Mouse (Mus musculus): ENCODE results near the gene Dalrd3.

DNA sequence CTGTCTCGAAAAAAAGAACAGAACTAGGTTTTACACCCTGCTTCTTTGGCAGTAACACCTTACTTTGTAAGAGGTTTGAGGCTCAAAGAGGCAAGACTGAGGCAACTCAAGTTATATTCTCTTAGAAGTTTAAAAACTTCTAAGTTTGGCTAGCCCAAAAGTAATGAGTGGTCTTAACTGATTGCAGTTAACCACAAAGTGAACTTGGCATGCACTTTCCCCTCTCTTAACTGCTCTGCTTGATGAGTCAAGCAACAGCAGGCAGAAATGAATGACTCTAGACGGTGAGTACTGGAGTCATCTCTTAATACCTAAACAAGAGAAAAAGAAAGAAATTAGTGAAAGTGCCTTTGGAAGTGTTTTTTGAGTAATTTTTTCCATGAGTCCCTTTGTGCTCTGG is 48.1 kb upstream of the Dalrd3 start:
- TF ChIP-seq POLR2A (IDR thresholded peaks at IDR 0.05; ENCODE audit: borderline replicate concordance, extremely low read depth, insufficient read depth, insufficient read length, poor library complexity, severe bottlenecking) (no peak), CTCF (IDR thresholded peaks at IDR 0.05; ENCODE audit: borderline replicate concordance, extremely low read depth, insufficient read depth, insufficient read length) (no peak)
